Mouse (Mus musculus) kidney, embryonic 16.5 days (tissue): ENCODE data around the gene Gm21981. TPM values are rescaled to one million over a fixed set of nuclear protein-coding genes. Genes with fewer than 3 reads are reported as not detected.
A peak's percentile ranks its signal among the peaks of the same experiment; 100 is the strongest.

Source experiments
- ATAC-seq: fragments of 200-750 bp; cut with Nextera tagmentation; 2 replicates; pipeline ENCODE4 v1.8.0; 2017; ENCODE audit warnings: moderate TSS enrichment; ENCODE audit not compliant: low FRiP score, low TSS enrichment
- H3K27ac ChIP-seq: fragments of 300-500 bp; sonication (generic); 2 replicates; pipeline ENCODE4 v1.5.1; 2014; ENCODE audit warnings: low read length
- H3K27me3 ChIP-seq: fragments of 300-500 bp; sonication (generic); 2 replicates; pipeline ENCODE4 v1.6.1; 2014; ENCODE audit warnings: low read length, control low read depth, mixed read lengths; ENCODE audit not compliant: insufficient read depth
- H3K36me3 ChIP-seq: fragments of 300-500 bp; sonication (generic); 2 replicates; pipeline ENCODE4 v1.6.1; 2014; ENCODE audit warnings: low read length, control low read depth, mixed read lengths; ENCODE audit not compliant: insufficient read depth
- H3K4me1 ChIP-seq: fragments of 300-500 bp; sonication (generic); 2 replicates; pipeline ENCODE4 v1.6.1; 2014; ENCODE audit warnings: low read length, control low read depth, mixed read lengths; ENCODE audit not compliant: insufficient read depth
- H3K4me2 ChIP-seq: fragments of 300-500 bp; sonication (generic); replicated peaks from 2 replicates; pipeline ENCODE4 v1.6.1; 2014; ENCODE audit warnings: low read depth, low read length
- H3K4me3 ChIP-seq: fragments of 300-500 bp; sonication (generic); 2 replicates; pipeline ENCODE4 v1.5.1; 2014; ENCODE audit warnings: mild to moderate bottlenecking, low read length
- H3K9ac ChIP-seq: fragments of 300-500 bp; sonication (generic); replicated peaks from 2 replicates; pipeline ENCODE4 v1.6.1; 2014; ENCODE audit warnings: low read length
- H3K9me3 ChIP-seq: fragments of 300-500 bp; sonication (generic); 2 replicates; pipeline ENCODE4 v1.6.1; 2016; ENCODE audit warnings: low read length, control low read depth
- WGBS: fragments of 180-500 bp; shearing (Covaris S2); extraction: QIAGEN DNeasy Blood & Tissue Kit; methylation state at CpG from one replicate; pipeline ENCODE4 v1.1.7; 2014; 5-methylcytosine and 5-hydroxymethylcytosine counted together
- polyA plus RNA-seq: library from polyadenylated mRNA; unstranded; fragments of >200 nt; fragmentation: Nextera tagmentation; extraction: Ambion mirVana; gene quantifications from 2 replicates; pipeline ENCODE4 v1.2.1, GENCODE M21; 2015

Gm21981 gene
- polyA plus RNA-seq, 1 experiment from 2014 or later: 0.24 TPM

GRCm38 (mm10) chr17:47691650-47692049, 2.6 kb downstream of the Gm21981 start:
- Histone ChIP-seq H3K36me3 (no peaks in the 10 kb centered on the region), H3K27ac (no peak overlapping the region), H3K9me3 (no peaks in the 10 kb centered on the region), H3K9ac (no peak overlapping the region), H3K4me2 (no peak overlapping the region), H3K4me1 (peaks cover 30% of the 10 kb centered on the region), H3K27me3 (no peaks in the 10 kb centered on the region; the same call in 1 of the 2 replicates), H3K4me3 (no peak overlapping the region)
- WGBS: 94% methylated on average over 3 of the region's 3 CpGs
- ATAC-seq: no peak

DNA sequence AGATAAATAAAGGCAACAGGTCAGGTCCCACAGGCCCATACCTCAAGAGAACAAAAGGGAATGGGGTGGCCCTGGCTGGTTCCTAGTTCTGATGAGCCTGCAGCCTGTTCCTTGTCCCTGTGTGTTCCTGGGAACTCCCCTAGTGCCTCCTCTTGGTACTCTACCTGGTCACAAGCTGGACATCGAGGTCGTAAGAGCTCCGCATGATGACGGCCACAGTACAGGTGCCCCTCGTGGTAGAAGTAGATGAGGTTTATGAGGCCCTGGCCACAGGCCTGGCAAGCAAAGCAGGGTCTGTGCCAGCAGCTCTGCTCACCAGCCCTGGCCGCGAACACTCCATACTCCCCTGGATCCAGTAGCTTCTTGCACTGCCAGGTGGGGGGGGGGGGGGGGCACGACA, 4.4 kb downstream of the Gm21981 start:
- H3K27me3 ChIP-seq: no peaks in the 10 kb centered on the region
- H3K27ac ChIP-seq: no peak overlapping the region
- WGBS: 82% methylated on average over 8 of the region's 8 CpGs
- H3K9ac ChIP-seq: no peak overlapping the region
- H3K4me2 ChIP-seq: peak overlapping the region; percentile 83; the same call in 1 of the 2 replicates
- peaks cover 26% of the 10 kb centered on the region for H3K4me1 ChIP-seq
- H3K36me3 ChIP-seq: peaks cover 11% of the 10 kb centered on the region; the same call in 1 of the 2 replicates
- ATAC-seq: no peak
- H3K9me3 ChIP-seq: no peaks in the 10 kb centered on the region
- peak overlapping the region; percentile 75 for H3K4me3 ChIP-seq

DNA sequence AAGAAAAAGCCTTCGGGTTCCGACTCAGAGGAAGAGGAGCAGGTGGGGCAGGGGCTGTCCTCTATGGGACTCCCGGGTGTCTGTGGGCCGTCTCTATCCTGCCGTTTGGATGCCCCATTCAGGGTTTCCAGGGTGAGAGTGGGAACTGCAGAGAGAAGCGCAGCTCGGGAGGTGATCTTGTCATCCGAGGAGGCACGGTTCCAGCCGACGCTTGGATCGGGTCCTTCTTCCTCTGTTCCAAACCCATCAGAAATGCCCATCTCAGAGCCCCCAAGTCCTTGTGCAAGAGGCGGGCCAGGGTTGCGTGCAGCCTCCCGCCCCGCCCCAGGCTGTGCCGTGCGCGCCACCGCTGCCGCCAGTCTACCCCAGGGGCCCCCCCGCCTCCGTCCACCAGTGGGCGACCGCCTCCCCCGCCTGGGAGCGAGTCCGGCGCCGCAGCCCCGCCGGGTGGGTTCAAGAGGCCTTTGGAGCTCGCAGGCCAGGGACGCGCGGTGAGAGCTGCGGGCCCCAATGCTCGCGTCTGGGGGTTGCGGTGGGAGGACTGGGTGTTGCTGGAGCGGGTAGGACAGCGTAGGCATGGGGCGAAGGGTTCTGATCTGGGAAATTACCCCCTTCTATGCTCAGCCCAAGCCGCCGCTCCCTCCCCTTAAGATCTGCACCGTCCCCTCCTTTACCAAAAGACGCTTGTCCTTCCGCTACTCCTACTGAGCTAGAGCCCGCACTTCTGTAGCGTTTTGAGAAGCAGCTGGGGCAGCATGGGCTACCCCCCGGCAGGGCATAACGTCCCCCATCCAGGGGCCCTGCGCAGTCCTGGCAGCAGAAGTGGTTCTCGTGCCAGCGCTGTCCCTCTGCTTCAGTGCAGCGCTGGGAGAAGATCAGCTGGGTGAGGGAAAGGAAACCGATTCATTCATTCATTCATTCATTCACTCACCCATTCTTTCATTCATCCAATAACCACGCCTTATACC, 5.4 kb downstream of the Gm21981 start, which contains the start of gene Frs3:
Gene Frs3, plus strand, starts transcription at position 423 of the 968 bp plus-strand sequence.
- H3K4me1 ChIP-seq: peaks cover 20% of the 10 kb centered on the region
- 1% methylated on average over 57 of the region's 58 CpGs for WGBS
- H3K4me3 ChIP-seq: peak within 1 kb of the TSS; percentile 75
- peak within 1 kb of the TSS; percentile 72 for H3K27ac ChIP-seq
- peak within 1 kb of the TSS; percentile 83 for H3K4me2 ChIP-seq
- peak; percentile 68 for ATAC-seq
- no peaks in the 10 kb centered on the region for H3K27me3 ChIP-seq
- no peaks in the 10 kb centered on the region for H3K9me3 ChIP-seq
- peaks cover 19% of the 10 kb centered on the region; the same call in 1 of the 2 replicates for H3K36me3 ChIP-seq
- peak within 1 kb of the TSS; percentile 83 for H3K9ac ChIP-seq

- ATAC-seq: no peak
- Histone ChIP-seq H3K27ac (peak within 1 kb of the TSS; percentile 72), H3K4me1 (peaks cover 15% of the 10 kb centered on the region), H3K27me3 (no peaks in the 10 kb centered on the region), H3K9ac (peak within 1 kb of the TSS; percentile 83), H3K9me3 (no peaks in the 10 kb centered on the region), H3K4me2 (peak within 1 kb of the TSS; percentile 83), H3K36me3 (peaks cover 21% of the 10 kb centered on the region; the same call in 1 of the 2 replicates), H3K4me3 (peak within 1 kb of the TSS; percentile 75)
- whole genome bisulfite sequencing: 0% methylated on average over 9 of the region's 9 CpGs
Measured at GRCm38 (mm10) chr17:47688344-47688607, 6.0 kb downstream of the Gm21981 start, which contains the start of gene Tomm6. Gene Tomm6, minus strand, starts transcription at chr17:47688386.

DNA sequence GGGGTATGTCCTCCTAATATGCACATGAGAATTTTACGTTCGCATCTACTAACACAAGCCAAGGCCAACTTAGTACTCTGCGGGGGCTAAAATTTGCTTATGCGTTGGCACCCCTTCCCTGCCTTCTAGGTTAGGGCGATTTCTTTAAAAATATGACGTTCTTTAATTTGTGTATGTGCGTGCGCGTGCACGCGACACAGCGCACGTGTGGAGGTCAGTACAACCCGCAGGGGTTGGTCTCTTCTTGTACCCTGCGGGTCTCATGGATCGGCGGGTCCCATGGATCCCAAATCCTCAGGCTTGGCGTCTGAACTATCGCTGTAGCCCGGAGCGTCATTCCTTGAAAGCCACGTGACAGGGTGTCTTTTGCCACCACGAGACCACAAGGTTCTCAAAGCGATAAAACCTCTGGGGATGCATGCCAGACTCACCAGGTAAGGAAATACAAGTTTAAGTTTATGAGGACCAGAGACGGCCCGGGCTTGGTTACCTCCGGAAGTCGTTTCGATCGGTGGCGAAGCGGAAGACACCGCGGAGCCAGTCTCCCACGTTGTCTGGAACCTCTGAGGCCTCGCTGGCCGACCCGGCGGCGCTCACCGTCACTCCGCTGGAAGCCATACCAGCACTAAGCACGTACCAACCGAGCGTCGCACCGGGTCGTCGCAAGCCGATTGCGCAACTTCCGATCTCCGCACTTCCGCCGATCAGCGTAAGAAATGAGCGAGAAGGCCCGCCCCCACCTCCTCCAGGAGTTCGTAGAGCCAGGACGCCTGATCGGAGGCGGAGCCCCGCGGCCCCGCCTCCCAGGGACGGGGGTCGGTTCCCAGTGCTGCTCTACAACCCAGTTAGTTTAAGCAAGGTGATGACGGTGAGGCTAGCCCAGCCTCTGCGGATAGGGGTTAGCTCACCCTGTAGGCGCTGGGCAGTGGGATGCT, 6.6 kb downstream of the Gm21981 start:
- H3K9me3 ChIP-seq: no peaks in the 10 kb centered on the region
- under 1% methylated on average over 69 of the region's 70 CpGs for whole genome bisulfite sequencing
- peak overlapping the region; percentile 83 for H3K9ac ChIP-seq
- peak overlapping the region; percentile 72 for H3K27ac ChIP-seq
- peaks cover 26% of the 10 kb centered on the region for H3K36me3 ChIP-seq
- H3K27me3 ChIP-seq: no peaks in the 10 kb centered on the region
- peak overlapping the region; percentile 75 for H3K4me3 ChIP-seq
- peak overlapping the region; percentile 83 for H3K4me2 ChIP-seq
- H3K4me1 ChIP-seq: peaks cover 15% of the 10 kb centered on the region
- ATAC-seq: peak; percentile 92

- peaks cover 44% of the 10 kb centered on the region for H3K36me3 ChIP-seq
- no peak overlapping the region for H3K27ac ChIP-seq
- no peaks in the 10 kb centered on the region for H3K9me3 ChIP-seq
- no peak for ATAC-seq
- WGBS: 80% methylated on average over 4 of the region's 4 CpGs
- no peak overlapping the region for H3K4me3 ChIP-seq
- H3K4me2 ChIP-seq: no peak overlapping the region
- peaks cover 10% of the 10 kb centered on the region for H3K4me1 ChIP-seq
- H3K9ac ChIP-seq: no peak overlapping the region
- no peaks in the 10 kb centered on the region for H3K27me3 ChIP-seq
Measured at GRCm38 (mm10) chr17:47682836-47683235, 11.4 kb downstream of the Gm21981 start.

GRCm38 (mm10) chr17:47678702-47679101, 15.6 kb downstream of the Gm21981 start:
- no peaks in the 10 kb centered on the region for H3K9me3 ChIP-seq
- no peaks in the 10 kb centered on the region for H3K27me3 ChIP-seq
- H3K9ac ChIP-seq: no peak overlapping the region
- H3K4me3 ChIP-seq: no peak overlapping the region
- peak; percentile 40 for ATAC-seq
- peak overlapping the region; percentile 65; the same call in 1 of the 2 replicates for H3K27ac ChIP-seq
- H3K36me3 ChIP-seq: peaks cover 35% of the 10 kb centered on the region
- no peak overlapping the region for H3K4me2 ChIP-seq
- 71% methylated on average over 5 of the region's 5 CpGs for WGBS
- H3K4me1 ChIP-seq: peaks cover 7% of the 10 kb centered on the region; the same call in 1 of the 2 replicates

DNA sequence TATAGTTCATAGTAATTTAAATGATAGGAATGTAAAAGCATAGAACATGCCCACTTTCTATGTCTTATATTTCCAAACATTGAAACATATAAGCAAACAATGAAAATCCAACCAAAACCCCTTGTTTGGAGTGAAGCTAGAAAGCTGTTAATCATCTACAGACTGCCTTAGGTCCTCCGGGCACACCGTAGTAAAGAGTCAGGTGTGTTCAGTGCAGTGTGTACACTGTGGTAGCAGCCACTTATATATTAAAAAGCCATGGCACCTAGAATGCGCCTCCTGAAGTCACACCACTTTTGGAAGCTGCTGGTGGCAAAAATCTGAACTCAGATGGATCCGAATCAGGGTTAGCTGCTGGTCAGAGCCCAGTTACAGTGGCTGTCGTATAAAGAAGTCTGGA, 16.0 kb downstream of the Gm21981 start:
- Histone ChIP-seq H3K27me3 (no peaks in the 10 kb centered on the region), H3K36me3 (peaks cover 32% of the 10 kb centered on the region), H3K9me3 (no peaks in the 10 kb centered on the region), H3K4me2 (no peak overlapping the region), H3K27ac (peak overlapping the region; percentile 65; the same call in 1 of the 2 replicates), H3K4me1 (peaks cover 12% of the 10 kb centered on the region; the same call in 1 of the 2 replicates), H3K9ac (no peak overlapping the region), H3K4me3 (no peak overlapping the region)
- WGBS: 74% methylated on average over 5 of the region's 5 CpGs
- 0 out of 2 replicates have a peak, but pooled peaks have one; percentile 64 for ATAC-seq

DNA sequence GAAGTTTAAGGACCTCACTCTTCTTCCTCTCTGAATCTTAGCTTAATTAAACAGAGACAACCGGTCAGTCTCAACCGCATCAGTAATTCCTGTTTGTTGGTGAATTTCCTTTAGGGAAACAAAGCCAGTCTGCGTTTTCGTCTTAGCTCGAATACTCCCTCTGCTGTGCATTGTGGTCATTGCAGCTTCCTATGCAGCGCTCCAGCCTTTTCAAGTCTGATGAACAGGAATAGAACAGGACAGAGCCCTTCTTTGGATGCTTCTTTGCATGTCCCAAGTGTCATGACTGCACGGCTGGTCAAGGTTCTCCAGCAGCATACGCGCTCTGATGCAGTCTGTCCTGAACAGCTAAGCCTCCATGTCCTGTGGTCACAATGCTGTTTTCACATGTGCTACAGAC, 17.7 kb downstream of the Gm21981 start:
- Histone ChIP-seq H3K27ac (no peak overlapping the region), H3K4me2 (no peak overlapping the region), H3K27me3 (no peaks in the 10 kb centered on the region), H3K4me1 (peaks cover 24% of the 10 kb centered on the region), H3K4me3 (no peak overlapping the region), H3K36me3 (peaks cover 26% of the 10 kb centered on the region), H3K9me3 (no peaks in the 10 kb centered on the region), H3K9ac (no peak overlapping the region)
- WGBS: 20% methylated on average over 9 of the region's 9 CpGs
- no peak for ATAC-seq
